Comparison of ENCODE assay signal across 24 mouse cellular contexts in the genomic region with DNA sequence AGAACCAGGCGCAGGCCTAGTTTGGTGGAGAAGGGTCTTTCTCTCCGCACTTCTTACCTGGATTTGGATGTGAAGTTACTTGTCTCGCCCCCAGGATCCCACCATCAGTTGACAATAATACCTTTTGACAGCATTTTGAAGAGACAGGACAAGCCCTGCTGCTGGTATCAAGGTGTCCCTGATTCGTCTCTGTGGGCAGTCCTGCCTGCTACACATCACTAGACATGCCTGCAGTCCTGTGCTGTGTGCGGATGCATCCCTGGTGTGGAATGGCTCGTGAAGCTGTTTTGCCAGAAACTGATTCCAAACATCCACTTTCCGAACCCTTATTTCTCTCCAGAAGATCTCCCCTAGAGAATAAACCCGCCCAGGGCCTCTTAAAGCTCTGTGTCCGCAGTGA. TPM values are rescaled to one million over a fixed set of nuclear protein-coding genes. Genes with fewer than 3 reads are reported as not detected.
DNase-seq lines count a peak whose midpoint lies in the region; ATAC-seq lines count a peak whose summit lies in the region.
"Had no signal": no experiment of that assay in that cellular context is flagged by ENCODE, and none has a peak within 500 bp of the region (broad histone marks: within the 10 kb centered on the region; RNA-seq: fewer than 3 reads in every experiment).

No protein-coding gene starts in this region.

- no peaks in the 10 kb centered on the region for H3K9me3 ChIP-seq in heart, embryonic 10.5 days
- no peaks in the 10 kb centered on the region for H3K9me3 ChIP-seq in embryonic facial prominence, embryonic 15.5 days (replicated peaks)
- no peaks in the 10 kb centered on the region for H3K9me3 ChIP-seq in limb, embryonic 15.5 days
- no peaks in the 10 kb centered on the region for H3K9me3 ChIP-seq in intestine, embryonic 15.5 days
- peaks cover 2% of the 10 kb centered on the region; the same call in 1 of the 2 replicates for H3K9me3 ChIP-seq in kidney, embryonic 14.5 days (ENCODE audit: control insufficient read depth, low read length)
- H3K9me3 ChIP-seq: forebrain, embryonic 10.5 days; forebrain, embryonic 13.5 days; hindbrain, embryonic 12.5 days; hindbrain, embryonic 15.5 days had no signal

- no peaks in the 10 kb centered on the region for H3K27me3 ChIP-seq in heart, embryonic 10.5 days (ENCODE audit: insufficient read depth, poor library complexity, severe bottlenecking)
- H3K27me3 ChIP-seq in embryonic facial prominence, embryonic 15.5 days, result 0 out of 2 replicates have a peak, but pooled peaks cover 2% of the 10 kb centered on the region
- H3K27me3 ChIP-seq in limb, embryonic 15.5 days, result no peaks in the 10 kb centered on the region
- H3K27me3 ChIP-seq in intestine, embryonic 15.5 days (replicated peaks), result no peaks in the 10 kb centered on the region
- H3K27me3 ChIP-seq in kidney, embryonic 14.5 days (ENCODE audit: control insufficient read depth, insufficient read depth, low read length), result no peaks in the 10 kb centered on the region
- H3K27me3 ChIP-seq: forebrain, embryonic 13.5 days; hindbrain, embryonic 12.5 days; hindbrain, embryonic 15.5 days had no signal

- peak; percentile 60 for DNase-seq in heart, embryonic 10.5 days (ENCODE audit: low spot score)
- DNase-seq in heart, adult 8-10 months (ENCODE audit: low spot score), result no peak
- DNase-seq: adrenal gland, adult 2 months; adrenal gland, postnatal 14 days; cerebellum, adult 11 months; cerebellum, adult 2 months; cerebellum, adult 9-11 months; cerebellum, postnatal 25 days; gastrocnemius, postnatal 10 days; gastrocnemius, postnatal 36 days had no signal

- no peak overlapping the region for H3K9ac ChIP-seq in embryonic facial prominence, embryonic 15.5 days
- no peak overlapping the region for H3K9ac ChIP-seq in limb, embryonic 15.5 days
- no peak overlapping the region for H3K9ac ChIP-seq in intestine, embryonic 15.5 days
- no peak overlapping the region for H3K9ac ChIP-seq in kidney, embryonic 14.5 days (ENCODE audit: low read depth, low read length)
- H3K9ac ChIP-seq: forebrain, embryonic 13.5 days; hindbrain, embryonic 12.5 days; hindbrain, embryonic 15.5 days had no signal

- H3K4me3 ChIP-seq in heart, embryonic 10.5 days, result no peak overlapping the region
- H3K4me3 ChIP-seq in embryonic facial prominence, embryonic 15.5 days (replicated peaks), result no peak overlapping the region
- no peak overlapping the region for H3K4me3 ChIP-seq in limb, embryonic 15.5 days
- H3K4me3 ChIP-seq in intestine, embryonic 15.5 days (replicated peaks), result no peak overlapping the region
- no peak overlapping the region for H3K4me3 ChIP-seq in kidney, embryonic 14.5 days (ENCODE audit: low read length)
- H3K4me3 ChIP-seq: forebrain, embryonic 10.5 days; forebrain, embryonic 13.5 days; hindbrain, embryonic 12.5 days; hindbrain, embryonic 15.5 days had no signal

- ATAC-seq in embryonic facial prominence, embryonic 15.5 days (ENCODE audit: insufficient number of reproducible peaks, low FRiP score, low TSS enrichment, low read depth), result no peak
- ATAC-seq in limb, embryonic 15.5 days (ENCODE audit: insufficient number of reproducible peaks, low FRiP score, low TSS enrichment, low read depth), result no peak
- ATAC-seq in intestine, embryonic 15.5 days, result no peak
- no peak for ATAC-seq in kidney, embryonic 14.5 days (ENCODE audit: low FRiP score, low TSS enrichment)
- ATAC-seq: CD4-positive, CD25-positive, alpha-beta regulatory T cell, adult 4 months; forebrain, embryonic 13.5 days; forebrain, embryonic 16.5 days had no signal

- H3K4me1 ChIP-seq in heart, embryonic 10.5 days, result no peaks in the 10 kb centered on the region
- peaks cover 17% of the 10 kb centered on the region for H3K4me1 ChIP-seq in embryonic facial prominence, embryonic 15.5 days
- peaks cover 18% of the 10 kb centered on the region for H3K4me1 ChIP-seq in limb, embryonic 15.5 days
- H3K4me1 ChIP-seq in intestine, embryonic 15.5 days (replicated peaks), result no peaks in the 10 kb centered on the region
- H3K4me1 ChIP-seq in kidney, embryonic 14.5 days (ENCODE audit: control insufficient read depth, insufficient read depth, low read length), result no peaks in the 10 kb centered on the region
- H3K4me1 ChIP-seq: forebrain, embryonic 10.5 days; hindbrain, embryonic 12.5 days; hindbrain, embryonic 15.5 days had no signal

- H3K36me3 ChIP-seq in heart, embryonic 10.5 days, result no peaks in the 10 kb centered on the region
- no peaks in the 10 kb centered on the region for H3K36me3 ChIP-seq in embryonic facial prominence, embryonic 15.5 days
- no peaks in the 10 kb centered on the region for H3K36me3 ChIP-seq in limb, embryonic 15.5 days
- H3K36me3 ChIP-seq in intestine, embryonic 15.5 days, result no peaks in the 10 kb centered on the region
- no peaks in the 10 kb centered on the region for H3K36me3 ChIP-seq in kidney, embryonic 14.5 days (ENCODE audit: control insufficient read depth, insufficient read depth, low read length)
- H3K36me3 ChIP-seq: forebrain, embryonic 10.5 days; hindbrain, embryonic 12.5 days; hindbrain, embryonic 15.5 days had no signal

- 78% methylated on average over 9 of the region's 9 CpGs for WGBS in heart, embryonic 10.5 days
- 58% methylated on average over 9 of the region's 9 CpGs for WGBS in embryonic facial prominence, embryonic 15.5 days
- 69% methylated on average over 9 of the region's 9 CpGs for WGBS in limb, embryonic 15.5 days
- WGBS in intestine, embryonic 15.5 days, result 82% methylated on average over 9 of the region's 9 CpGs
- 80% methylated on average over 9 of the region's 9 CpGs for WGBS in kidney, embryonic 14.5 days

- no peak overlapping the region for H3K27ac ChIP-seq in heart, embryonic 10.5 days
- no peak overlapping the region for H3K27ac ChIP-seq in embryonic facial prominence, embryonic 15.5 days (replicated peaks)
- H3K27ac ChIP-seq in limb, embryonic 15.5 days, result no peak overlapping the region
- H3K27ac ChIP-seq in intestine, embryonic 15.5 days, result no peak overlapping the region
- H3K27ac ChIP-seq in kidney, embryonic 14.5 days (ENCODE audit: low read depth, low read length), result no peak overlapping the region
- H3K27ac ChIP-seq: forebrain, embryonic 10.5 days; forebrain, embryonic 13.5 days; hindbrain, embryonic 12.5 days; hindbrain, embryonic 15.5 days had no signal

- peak overlapping the region; percentile 32; the same call in 1 of the 2 replicates for H3K4me2 ChIP-seq in embryonic facial prominence, embryonic 15.5 days (replicated peaks)
- 0 out of 2 replicates have a peak overlapping the region, but pooled peaks have one; percentile 37 for H3K4me2 ChIP-seq in limb, embryonic 15.5 days
- no peak overlapping the region for H3K4me2 ChIP-seq in intestine, embryonic 15.5 days (replicated peaks)
- H3K4me2 ChIP-seq in kidney, embryonic 14.5 days (replicated peaks; ENCODE audit: low read depth, low read length), result no peak overlapping the region
- H3K4me2 ChIP-seq: forebrain, embryonic 13.5 days; heart, embryonic 11.5 days; hindbrain, embryonic 12.5 days; hindbrain, embryonic 15.5 days had no signal

RNA-seq across cellular contexts. Expression of a gene that starts 26.1 kb away (rescaled TPM):
- polyA plus RNA-seq in heart, embryonic 10.5 days (2016; fragmentation: Nextera tagmentation; extraction: Ambion mirVana), result 33.6 and 34.9 TPM in 2 replicates
- 10 to 100 TPM; 25.0 to 32.3 (median 27.4) TPM for total RNA-seq in heart, adult 8-10 months (2022)
- polyA plus RNA-seq in embryonic facial prominence, embryonic 15.5 days (2015; fragmentation: Nextera tagmentation; extraction: Ambion mirVana), result 30.8 and 36.3 TPM in 2 replicates
- 29.8 and 30.0 TPM in 2 replicates for polyA plus RNA-seq in limb, embryonic 15.5 days (2015; fragmentation: Nextera tagmentation; extraction: Ambion mirVana)
- polyA plus RNA-seq in intestine, embryonic 15.5 days (2015; fragmentation: Nextera tagmentation; extraction: Ambion mirVana), result 24.7 and 29.2 TPM in 2 replicates
- 26.2 and 40.4 TPM in 2 replicates for polyA plus RNA-seq in kidney, embryonic 14.5 days (2014; fragmentation: Nextera tagmentation; extraction: Ambion mirVana)

RNA-seq across cellular contexts. Expression of a gene that starts 43.8 kb away (rescaled TPM):
- 1.4 and 3.9 TPM in 2 replicates for polyA plus RNA-seq in heart, embryonic 10.5 days (2016; fragmentation: Nextera tagmentation; extraction: Ambion mirVana)
- total RNA-seq in heart, adult 8-10 months (2022), result under 1 TPM; 0.20 to 0.34 (median 0.23) TPM
- 16.5 and 18.6 TPM in 2 replicates for polyA plus RNA-seq in embryonic facial prominence, embryonic 15.5 days (2015; fragmentation: Nextera tagmentation; extraction: Ambion mirVana)
- polyA plus RNA-seq in limb, embryonic 15.5 days (2015; fragmentation: Nextera tagmentation; extraction: Ambion mirVana), result 6.8 and 7.5 TPM in 2 replicates
- polyA plus RNA-seq in intestine, embryonic 15.5 days (2015; fragmentation: Nextera tagmentation; extraction: Ambion mirVana), result 1.9 TPM in 2 replicates
- 4.8 and 5.4 TPM in 2 replicates for polyA plus RNA-seq in kidney, embryonic 14.5 days (2014; fragmentation: Nextera tagmentation; extraction: Ambion mirVana)
- total RNA-seq: common myeloid progenitor, adult 5-6 weeks; granulocyte monocyte progenitor cell, adult 5-6 weeks; MEL had no signal

Comparison
In these comparisons a context has a peak if more than half of its experiments do, and no peak if none do; other contexts are left out.
1. H3K4me2 ChIP-seq: peak in embryonic facial prominence, embryonic 15.5 days (single experiment) and limb, embryonic 15.5 days (single experiment); none in intestine, embryonic 15.5 days (single experiment) and kidney, embryonic 14.5 days (single experiment).